Mouse (Mus musculus): Measurements from ENCODE around the gene Olfr215. TPM values are rescaled to one million over a fixed set of nuclear protein-coding genes. Genes with fewer than 3 reads are reported as not detected.

Gene Olfr215
- polyA plus RNA-seq (2017; shearing (Covaris generic)) = not detected

GRCm38 (mm10) chr6:116584095-116584494, at the start of gene Olfr215:
Olfr215 (minus strand) TSS chr6:116584195.

GRCm38 (mm10) chr6:116628539-116629171, 44.7 kb upstream of the Olfr215 start, which contains the start of gene Zfp422:
Zfp422 (minus strand) TSS chr6:116628999.

GRCm38 (mm10) chr6:116553935-116554334, 30.1 kb downstream of the Olfr215 start, which contains the start of gene Olfr214:
Olfr214 (plus strand) TSS chr6:116554235.

GRCm38 (mm10) chr6:116550841-116551240, 33.2 kb downstream of the Olfr215 start, which contains the start of gene Gm5580:
Gm5580 (plus strand) TSS chr6:116551141.

GRCm38 (mm10) chr6:116538156-116538555, 45.8 kb downstream of the Olfr215 start, which contains the start of gene Olfr213:
Olfr213 (plus strand) TSS chr6:116538456.

Other genes starting within 250 kb of the Olfr215 start
- 0.20 TPM for gene March8, start 246.2 kb downstream of the Olfr215 start, polyA plus RNA-seq (2017; shearing (Covaris generic))
- not detected for gene Alox5, start 123.0 kb downstream of the Olfr215 start, polyA plus RNA-seq (2017; shearing (Covaris generic))
- gene Olfr211, start 95.1 kb downstream of the Olfr215 start, polyA plus RNA-seq (2017; shearing (Covaris generic)) = not detected
- gene Olfr212, start 77.7 kb downstream of the Olfr215 start, polyA plus RNA-seq (2017; shearing (Covaris generic)) = not detected
- gene Olfr213, start 45.7 kb downstream of the Olfr215 start, polyA plus RNA-seq (2017; shearing (Covaris generic)) = not detected
- gene Gm5580, start 33.1 kb downstream of the Olfr215 start, polyA plus RNA-seq (2017; shearing (Covaris generic)) = 0.21 TPM
- not detected for gene Olfr214, start 30.0 kb downstream of the Olfr215 start, polyA plus RNA-seq (2017; shearing (Covaris generic))
- 38.0 TPM for gene Zfp422, start 44.8 kb upstream of the Olfr215 start, polyA plus RNA-seq (2017; shearing (Covaris generic))
- gene Depp1, start 66.4 kb upstream of the Olfr215 start, polyA plus RNA-seq (2017; shearing (Covaris generic)) = not detected
- 3.5 TPM for gene Rassf4, start 89.8 kb upstream of the Olfr215 start, polyA plus RNA-seq (2017; shearing (Covaris generic))
- 0.02 TPM for gene Tmem72, start 132.7 kb upstream of the Olfr215 start, polyA plus RNA-seq (2017; shearing (Covaris generic))